8 mouse cellular contexts compared by ENCODE assay signal in genomic region chr10:86730823-86731499, GRCm38 (mm10). TPM values are rescaled to one million over a fixed set of nuclear protein-coding genes. Genes with fewer than 3 reads are reported as not detected.
DNase-seq lines count a peak whose midpoint lies in the region; ATAC-seq and TF ChIP-seq lines count a peak whose summit lies in the region.

No protein-coding gene starts in this region.

- H3K4me2 ChIP-seq in CH12.LX (ENCODE audit: insufficient read depth, low read depth, poor library complexity, severe bottlenecking): no peak overlapping the region
- H3K4me2 ChIP-seq in heart, embryonic 15.5 days: peak overlapping the region; percentile 75
- peak overlapping the region; percentile 67 for H3K4me2 ChIP-seq in liver, embryonic 13.5 days
- peak overlapping the region; percentile 64 for H3K4me2 ChIP-seq in stomach, embryonic 15.5 days

- dilution Hi-C loops in CH12.LX (cut with MboI; ENCODE audit: extremely low pct_ligation_motif_present, extremely low pct_unique_long_range_greater_than_20kb, low sequenced_read_pairs): no loop called here

- H3K4me1 ChIP-seq in CH12.LX (ENCODE audit: control insufficient read depth in 1 of 2, insufficient read depth in 2 of 2): peaks cover 7 to 26% of the 10 kb centered on the region in 2 experiments
- H3K4me1 ChIP-seq in forebrain, embryonic 10.5 days: peaks cover 22% of the 10 kb centered on the region
- peaks cover 17% of the 10 kb centered on the region for H3K4me1 ChIP-seq in heart, embryonic 15.5 days (replicated peaks)
- peaks cover 18% of the 10 kb centered on the region for H3K4me1 ChIP-seq in liver, embryonic 13.5 days (replicated peaks)
- H3K4me1 ChIP-seq in stomach, embryonic 15.5 days: peaks cover 9% of the 10 kb centered on the region; the same call in 1 of the 2 replicates

- H3K36me3 ChIP-seq in CH12.LX (replicated peaks in 1 of 2; ENCODE audit: control insufficient read depth in 1 of 2, insufficient read depth in 1 of 2, low read length in 1 of 2): peaks cover 4 to 11% of the 10 kb centered on the region in 2 experiments
- H3K36me3 ChIP-seq in forebrain, embryonic 10.5 days (replicated peaks): no peaks in the 10 kb centered on the region
- no peaks in the 10 kb centered on the region for H3K36me3 ChIP-seq in heart, embryonic 15.5 days
- H3K36me3 ChIP-seq in liver, embryonic 13.5 days: no peaks in the 10 kb centered on the region
- H3K36me3 ChIP-seq in stomach, embryonic 15.5 days: no peaks in the 10 kb centered on the region

- no peak overlapping the region for H3K27ac ChIP-seq in CH12.LX (ENCODE audit: insufficient read depth, low read depth)
- H3K27ac ChIP-seq in forebrain, embryonic 10.5 days: peak overlapping the region; percentile 82
- 0 out of 2 replicates have a peak overlapping the region, but pooled peaks have one; percentile 26 for H3K27ac ChIP-seq in heart, embryonic 15.5 days
- H3K27ac ChIP-seq in liver, embryonic 13.5 days: no peak overlapping the region
- H3K27ac ChIP-seq in stomach, embryonic 15.5 days: no peak overlapping the region

- DNase-seq in CH12.LX (ENCODE audit: extremely low read depth): peak; percentile 77
- DNase-seq in c-Kit-positive CD71-negative TER-119-negative erythroid progenitor cells, embryonic 14.5 days (ENCODE audit: low read depth): peak; percentile 88
- DNase-seq in forebrain, embryonic 10.5 days (ENCODE audit: extremely low spot score, low spot score): peak; percentile 81
- peak; percentile 87 for DNase-seq in kidney, postnatal 14 days
- DNase-seq in liver, embryonic 13.5 days: peak; percentile 61
- peak; percentile 89 for DNase-seq in neural tube, embryonic 10.5 days (ENCODE audit: extremely low spot score, low spot score)

- no peak for ATAC-seq in heart, embryonic 15.5 days (replicated peaks; ENCODE audit: insufficient number of reproducible peaks, insufficient read depth, low FRiP score, low read depth)
- ATAC-seq in liver, embryonic 13.5 days (ENCODE audit: low read depth): 0 out of 2 replicates have a peak, but pooled peaks have one; percentile 37
- ATAC-seq in stomach, embryonic 15.5 days (ENCODE audit: insufficient read depth, low FRiP score, low read depth): peak; percentile 48; the same call in 1 of the 2 replicates

- H3K9ac ChIP-seq in CH12.LX (ENCODE audit: insufficient read depth, low read depth): no peak overlapping the region
- peak overlapping the region; percentile 64 for H3K9ac ChIP-seq in heart, embryonic 15.5 days
- peak overlapping the region; percentile 33 for H3K9ac ChIP-seq in liver, embryonic 13.5 days
- peak overlapping the region; percentile 14; the same call in 1 of the 2 replicates for H3K9ac ChIP-seq in stomach, embryonic 15.5 days

- no peaks in the 10 kb centered on the region for H3K9me3 ChIP-seq in CH12.LX (replicated peaks; ENCODE audit: low read length)
- H3K9me3 ChIP-seq in forebrain, embryonic 10.5 days: no peaks in the 10 kb centered on the region
- no peaks in the 10 kb centered on the region for H3K9me3 ChIP-seq in heart, embryonic 15.5 days (replicated peaks)
- no peaks in the 10 kb centered on the region for H3K9me3 ChIP-seq in liver, embryonic 13.5 days (replicated peaks)
- H3K9me3 ChIP-seq in stomach, embryonic 15.5 days: no peaks in the 10 kb centered on the region

- H3K79me2 ChIP-seq in CH12.LX (replicated peaks; ENCODE audit: control insufficient read depth, extremely low read depth, insufficient read depth, poor library complexity, severe bottlenecking): no peaks in the 10 kb centered on the region

- in situ Hi-C loops in CH12.LX (cut with MboI; ENCODE audit: low pct_ligation_motif_present, low pct_unique_long_range_greater_than_20kb, low sequenced_read_pairs): no loop called here

- no peak for TF ChIP-seq POLR2A in CH12.LX (IDR thresholded peaks at IDR 0.05; ENCODE audit: low read depth, low read length)

- WGBS in forebrain, embryonic 10.5 days: 15% methylated on average over 22 of the region's 22 CpGs
- WGBS in heart, embryonic 15.5 days: 11% methylated on average over 22 of the region's 22 CpGs
- WGBS in liver, embryonic 13.5 days (ENCODE audit: insufficient replicate concordance): 9% methylated on average over 22 of the region's 22 CpGs
- 11% methylated on average over 22 of the region's 22 CpGs for WGBS in stomach, embryonic 15.5 days

- H3K4me3 ChIP-seq in CH12.LX (replicated peaks in 1 of 3; ENCODE audit: low read depth in 2 of 3, low read length in 2 of 3, poor library complexity in 1 of 3): no peak overlapping the region
- H3K4me3 ChIP-seq in forebrain, embryonic 10.5 days: peak overlapping the region; percentile 57
- peak overlapping the region; percentile 59 for H3K4me3 ChIP-seq in heart, embryonic 15.5 days
- peak overlapping the region; percentile 47 for H3K4me3 ChIP-seq in liver, embryonic 13.5 days (replicated peaks)
- H3K4me3 ChIP-seq in stomach, embryonic 15.5 days (replicated peaks): peak overlapping the region; percentile 40

- no peaks in the 10 kb centered on the region for H3K27me3 ChIP-seq in CH12.LX (replicated peaks)
- peaks cover 6% of the 10 kb centered on the region for H3K27me3 ChIP-seq in forebrain, embryonic 10.5 days (ENCODE audit: poor library complexity, severe bottlenecking)
- no peaks in the 10 kb centered on the region for H3K27me3 ChIP-seq in heart, embryonic 15.5 days
- no peaks in the 10 kb centered on the region for H3K27me3 ChIP-seq in liver, embryonic 13.5 days
- H3K27me3 ChIP-seq in stomach, embryonic 15.5 days (replicated peaks): no peaks in the 10 kb centered on the region

- TF ChIP-seq CTCF in CH12.LX (conservative IDR thresholded peaks at IDR 0.05 in 1 of 2, IDR thresholded peaks at IDR 0.05 in 1 of 2; ENCODE audit: low read depth in 2 of 2, low read length in 2 of 2): peak; percentile 82 to 86

- TF ChIP-seq EP300 in CH12.LX (IDR thresholded peaks at IDR 0.05; ENCODE audit: low read length): no peak

- peak; percentile 83 for TF ChIP-seq RAD21 in CH12.LX (IDR thresholded peaks at IDR 0.05; ENCODE audit: low read depth, low read length)

TF ChIP-seq in CH12.LX, 34 proteins besides CTCF, POLR2A, EP300 and RAD21:
- TF ChIP-seq KAT2A (IDR thresholded peaks at IDR 0.05; ENCODE audit: insufficient replicate concordance, low read length): no peak
- no peak for TF ChIP-seq MEF2A (IDR thresholded peaks at IDR 0.05; ENCODE audit: borderline replicate concordance, low read depth, low read length)
- peak; percentile 43; the same call in 1 of the 2 replicates for TF ChIP-seq ZC3H11A (IDR thresholded peaks at IDR 0.05; ENCODE audit: low read depth, low read length)
- no peak for TF ChIP-seq SIN3A (IDR thresholded peaks at IDR 0.05; ENCODE audit: low read length)
- peak; percentile 85 for TF ChIP-seq SMC3 (IDR thresholded peaks at IDR 0.05; ENCODE audit: low read depth, low read length)
- TF ChIP-seq BHLHE40 (IDR thresholded peaks at IDR 0.05; ENCODE audit: low read depth, low read length): 0 out of 2 replicates have a peak, but pooled peaks have one; percentile 6
- TF ChIP-seq ZMIZ1 (IDR thresholded peaks at IDR 0.05; ENCODE audit: low read depth, low read length): no peak
- peak; percentile 34; the same call in 1 of the 2 replicates for TF ChIP-seq IRF4 (IDR thresholded peaks at IDR 0.05; ENCODE audit: low read depth, low read length)
- no peak for TF ChIP-seq CHD1 (IDR thresholded peaks at IDR 0.05; ENCODE audit: low read depth, low read length)
- no peak for TF ChIP-seq POLR2AphosphoS2 (IDR thresholded peaks at IDR 0.05; ENCODE audit: low read depth, low read length)

RNA-seq across cellular contexts. Expression of gene Ttc41, which starts 25.4 kb away (rescaled TPM):
- 4.0 and 4.4 TPM in 2 replicates for total RNA-seq in CH12.LX (2012; rRNA removed)
- total RNA-seq in CH12.LX (2014; rRNA removed): 3.6 and 4.2 TPM in 2 replicates
- polyA plus RNA-seq in CH12.LX (2012; ENCODE audit: insufficient read length, low read depth): 3.3 and 3.6 TPM in 2 replicates
- polyA plus RNA-seq in forebrain, embryonic 10.5 days (2016; fragmentation: Nextera tagmentation; extraction: Ambion mirVana): 2.6 and 3.2 TPM in 2 replicates
- 1.4 and 1.7 TPM in 2 replicates for polyA plus RNA-seq in heart, embryonic 15.5 days (2015; fragmentation: Nextera tagmentation; extraction: Ambion mirVana)
- polyA plus RNA-seq in liver, embryonic 13.5 days (2015; fragmentation: Nextera tagmentation; extraction: Ambion mirVana): 0.28 and 0.69 TPM in 2 replicates
- 1.6 and 1.7 TPM in 2 replicates for polyA plus RNA-seq in stomach, embryonic 15.5 days (2015; fragmentation: Nextera tagmentation; extraction: Ambion mirVana)

RNA-seq across cellular contexts. Expression of gene Hsp90b1, which starts 25.7 kb away (rescaled TPM):
- 635 and 991 TPM in 2 replicates for total RNA-seq in CH12.LX (2012; rRNA removed)
- total RNA-seq in CH12.LX (2014; rRNA removed): 799 and 863 TPM in 2 replicates
- polyA plus RNA-seq in CH12.LX (2012; ENCODE audit: insufficient read length, low read depth): 1,137 and 1,160 TPM in 2 replicates
- polyA plus RNA-seq in forebrain, embryonic 10.5 days (2016; fragmentation: Nextera tagmentation; extraction: Ambion mirVana): 572 and 613 TPM in 2 replicates
- 398 and 406 TPM in 2 replicates for polyA plus RNA-seq in heart, embryonic 15.5 days (2015; fragmentation: Nextera tagmentation; extraction: Ambion mirVana)
- 327 and 424 TPM in 2 replicates for polyA plus RNA-seq in liver, embryonic 13.5 days (2015; fragmentation: Nextera tagmentation; extraction: Ambion mirVana)
- polyA plus RNA-seq in stomach, embryonic 15.5 days (2015; fragmentation: Nextera tagmentation; extraction: Ambion mirVana): 662 and 751 TPM in 2 replicates

RNA-seq across cellular contexts. Expression of gene Gm49358, which starts 32.8 kb away (rescaled TPM):
- total RNA-seq in CH12.LX (2012; rRNA removed) (1.2 and 2.0 TPM in 2 replicates), CH12.LX (2014; rRNA removed) (not detected in 2 replicates)
- polyA plus RNA-seq in CH12.LX (2012; ENCODE audit: insufficient read length, low read depth): 3.8 TPM in 1 of 2 replicates, not detected in the other
- polyA plus RNA-seq in forebrain, embryonic 10.5 days (2016; fragmentation: Nextera tagmentation; extraction: Ambion mirVana): not detected in 2 replicates
- not detected in 2 replicates for polyA plus RNA-seq in heart, embryonic 15.5 days (2015; fragmentation: Nextera tagmentation; extraction: Ambion mirVana)
- not detected in 2 replicates for polyA plus RNA-seq in liver, embryonic 13.5 days (2015; fragmentation: Nextera tagmentation; extraction: Ambion mirVana)
- polyA plus RNA-seq in stomach, embryonic 15.5 days (2015; fragmentation: Nextera tagmentation; extraction: Ambion mirVana): not detected in 2 replicates

RNA-seq across cellular contexts. Expression of gene Nt5dc3, which starts 47.8 kb away (rescaled TPM):
- total RNA-seq in CH12.LX (2012; rRNA removed) (4.6 and 7.1 TPM in 2 replicates), CH12.LX (2014; rRNA removed) (6.0 and 6.5 TPM in 2 replicates)
- polyA plus RNA-seq in CH12.LX (2012; ENCODE audit: insufficient read length, low read depth): 15.0 and 15.9 TPM in 2 replicates
- polyA plus RNA-seq in forebrain, embryonic 10.5 days (2016; fragmentation: Nextera tagmentation; extraction: Ambion mirVana): 0.62 and 1.0 TPM in 2 replicates
- 3.2 and 3.4 TPM in 2 replicates for polyA plus RNA-seq in heart, embryonic 15.5 days (2015; fragmentation: Nextera tagmentation; extraction: Ambion mirVana)
- 0.35 and 0.61 TPM in 2 replicates for polyA plus RNA-seq in liver, embryonic 13.5 days (2015; fragmentation: Nextera tagmentation; extraction: Ambion mirVana)
- 1.5 and 1.8 TPM in 2 replicates for polyA plus RNA-seq in stomach, embryonic 15.5 days (2015; fragmentation: Nextera tagmentation; extraction: Ambion mirVana)

Comparison
In these comparisons a context has a peak if more than half of its experiments do, and no peak if none do; other contexts are left out.
1. H3K27ac ChIP-seq: peak in forebrain, embryonic 10.5 days (single experiment) and heart, embryonic 15.5 days (single experiment); none in CH12.LX (single experiment), liver, embryonic 13.5 days (single experiment) and stomach, embryonic 15.5 days (single experiment).
2. H3K4me3 ChIP-seq: peak in forebrain, embryonic 10.5 days (single experiment), heart, embryonic 15.5 days (single experiment), liver, embryonic 13.5 days (single experiment) and stomach, embryonic 15.5 days (single experiment); none in CH12.LX (0 of 3).
3. Peak in every context shown above with its lines, with median percentiles within 50 percentile points of each other: DNase-seq.